Comparison of ENCODE assay signal across 21 mouse cellular contexts in genomic region chr15:80147090-80147489, GRCm38 (mm10). TPM values are rescaled to one million over a fixed set of nuclear protein-coding genes. Genes with fewer than 3 reads are reported as not detected.
DNase-seq lines count a peak whose midpoint lies in the region; ATAC-seq and TF ChIP-seq lines count a peak whose summit lies in the region.
"Had no signal": no experiment of that assay in that cellular context is flagged by ENCODE, and none has a peak within 500 bp of the region (broad histone marks: within the 10 kb centered on the region; RNA-seq: fewer than 3 reads in every experiment).

No protein-coding gene starts in this region.

- no peaks in the 10 kb centered on the region for H3K9me3 ChIP-seq in limb, embryonic 13.5 days
- no peaks in the 10 kb centered on the region for H3K9me3 ChIP-seq in limb, embryonic 10.5 days (replicated peaks)
- no peaks in the 10 kb centered on the region for H3K9me3 ChIP-seq in midbrain, embryonic 13.5 days
- H3K9me3 ChIP-seq in midbrain, embryonic 14.5 days (ENCODE audit: control insufficient read depth, low read length): no peaks in the 10 kb centered on the region
- H3K9me3 ChIP-seq: embryonic facial prominence, embryonic 12.5 days; forebrain, embryonic 15.5 days; G1E; heart, embryonic 13.5 days; hindbrain, embryonic 15.5 days had no signal

- no peak overlapping the region for H3K4me3 ChIP-seq in gastrocnemius, adult 2 months
- H3K4me3 ChIP-seq in limb, embryonic 13.5 days: no peak overlapping the region
- no peak overlapping the region for H3K4me3 ChIP-seq in limb, embryonic 10.5 days
- H3K4me3 ChIP-seq in midbrain, embryonic 13.5 days (replicated peaks): no peak overlapping the region
- no peak overlapping the region for H3K4me3 ChIP-seq in midbrain, embryonic 14.5 days (replicated peaks; ENCODE audit: low read depth, low read length)
- H3K4me3 ChIP-seq: embryonic facial prominence, embryonic 12.5 days; forebrain, embryonic 15.5 days; heart, adult 2 months; heart, embryonic 13.5 days; hindbrain, embryonic 15.5 days had no signal

- no peak for DNase-seq in gastrocnemius, adult 2 months
- DNase-seq in gastrocnemius, adult 18-20 months (ENCODE audit: low spot score): no peak
- DNase-seq in limb, embryonic 10.5 days (ENCODE audit: low spot score): no peak
- DNase-seq in midbrain, embryonic 14.5 days: no peak
- DNase-seq in c-Kit-positive CD71-positive TER-119-positive erythroid progenitor cells, embryonic 14.5 days (ENCODE audit: low spot score): no peak
- DNase-seq: adrenal gland, adult 8-10 months; adrenal gland, postnatal 36 days; B cell, adult 2 months; cerebellum, adult 11-12 months; cerebellum, adult 9-10 months; cerebellum, postnatal 25 days; gastrocnemius, postnatal 14 days; heart, adult 2 months had no signal

- WGBS in limb, embryonic 13.5 days: 91% methylated on average over 14 of the region's 14 CpGs
- 95% methylated on average over 14 of the region's 14 CpGs for WGBS in limb, embryonic 10.5 days
- WGBS in midbrain, embryonic 13.5 days: 72% methylated on average over 14 of the region's 14 CpGs
- 66% methylated on average over 14 of the region's 14 CpGs for WGBS in midbrain, embryonic 14.5 days

- TF ChIP-seq CTCF in gastrocnemius, adult 2 months (IDR thresholded peaks at IDR 0.05): no peak

- no peak overlapping the region for H3K4me2 ChIP-seq in limb, embryonic 13.5 days (replicated peaks)
- H3K4me2 ChIP-seq in midbrain, embryonic 13.5 days (replicated peaks): no peak overlapping the region
- no peak overlapping the region for H3K4me2 ChIP-seq in midbrain, embryonic 14.5 days (ENCODE audit: low read length)
- H3K4me2 ChIP-seq: embryonic facial prominence, embryonic 12.5 days; forebrain, embryonic 15.5 days; heart, embryonic 13.5 days; hindbrain, embryonic 15.5 days had no signal

- H3K27ac ChIP-seq in gastrocnemius, adult 2 months: peak overlapping the region; percentile 62; the same call in 1 of the 2 replicates
- H3K27ac ChIP-seq in limb, embryonic 13.5 days: no peak overlapping the region
- H3K27ac ChIP-seq in limb, embryonic 10.5 days: no peak overlapping the region
- H3K27ac ChIP-seq in midbrain, embryonic 13.5 days: 0 out of 2 replicates have a peak overlapping the region, but pooled peaks have one; percentile 19
- no peak overlapping the region for H3K27ac ChIP-seq in midbrain, embryonic 14.5 days (replicated peaks; ENCODE audit: low read depth, low read length)
- H3K27ac ChIP-seq: embryonic facial prominence, embryonic 12.5 days; forebrain, embryonic 15.5 days; heart, adult 2 months; heart, embryonic 13.5 days; hindbrain, embryonic 15.5 days had no signal

- peaks cover 73% of the 10 kb centered on the region for H3K36me3 ChIP-seq in limb, embryonic 13.5 days
- peaks cover 73% of the 10 kb centered on the region for H3K36me3 ChIP-seq in limb, embryonic 10.5 days
- peaks cover 50% of the 10 kb centered on the region for H3K36me3 ChIP-seq in midbrain, embryonic 13.5 days
- peaks cover 46% of the 10 kb centered on the region for H3K36me3 ChIP-seq in midbrain, embryonic 14.5 days (ENCODE audit: control insufficient read depth, insufficient read depth, low read length)

- no peak for ATAC-seq in limb, embryonic 13.5 days (ENCODE audit: low FRiP score, low read depth)
- ATAC-seq in midbrain, embryonic 13.5 days: no peak
- no peak for ATAC-seq in midbrain, embryonic 14.5 days (ENCODE audit: low FRiP score, low TSS enrichment)
- ATAC-seq: CD4-positive, CD25-positive, alpha-beta regulatory T cell, adult 4 months; forebrain, embryonic 15.5 days had no signal

- peak overlapping the region; percentile 19; the same call in 1 of the 2 replicates for H3K9ac ChIP-seq in limb, embryonic 13.5 days
- 0 out of 2 replicates have a peak overlapping the region, but pooled peaks have one; percentile 6 for H3K9ac ChIP-seq in midbrain, embryonic 13.5 days (replicated peaks)
- H3K9ac ChIP-seq in midbrain, embryonic 14.5 days (replicated peaks; ENCODE audit: low read length): no peak overlapping the region
- H3K9ac ChIP-seq: embryonic facial prominence, embryonic 12.5 days; forebrain, embryonic 15.5 days; heart, embryonic 13.5 days; hindbrain, embryonic 15.5 days had no signal

- no peaks in the 10 kb centered on the region for H3K27me3 ChIP-seq in limb, embryonic 13.5 days
- no peaks in the 10 kb centered on the region for H3K27me3 ChIP-seq in limb, embryonic 10.5 days (ENCODE audit: low read depth, poor library complexity, severe bottlenecking)
- no peaks in the 10 kb centered on the region for H3K27me3 ChIP-seq in midbrain, embryonic 13.5 days
- no peaks in the 10 kb centered on the region for H3K27me3 ChIP-seq in midbrain, embryonic 14.5 days (ENCODE audit: control insufficient read depth, insufficient read depth, low read length)
- H3K27me3 ChIP-seq: embryonic facial prominence, embryonic 12.5 days; forebrain, embryonic 15.5 days; heart, embryonic 13.5 days; hindbrain, embryonic 15.5 days had no signal

- intact Hi-C loops in gastrocnemius, adult 2 months (cut with DNase I): no loop called here

- peaks cover 15% of the 10 kb centered on the region for H3K4me1 ChIP-seq in limb, embryonic 13.5 days
- peaks cover 3% of the 10 kb centered on the region; the same call in 1 of the 2 replicates for H3K4me1 ChIP-seq in limb, embryonic 10.5 days
- H3K4me1 ChIP-seq in midbrain, embryonic 13.5 days (replicated peaks): peaks cover 16% of the 10 kb centered on the region
- no peaks in the 10 kb centered on the region for H3K4me1 ChIP-seq in midbrain, embryonic 14.5 days (ENCODE audit: control insufficient read depth, insufficient read depth, low read length)
- H3K4me1 ChIP-seq: forebrain, embryonic 15.5 days; hindbrain, embryonic 15.5 days had no signal

RNA-seq across cellular contexts. Expression of gene Tab1, which starts 14.2 kb away (rescaled TPM):
- 10 to 100 TPM; 13.0 to 16.1 TPM for total RNA-seq in gastrocnemius, adult 2 months (2021)
- total RNA-seq in gastrocnemius, adult 18-20 months (2021): 10 to 100 TPM; 11.0 to 12.5 TPM
- polyA plus RNA-seq in limb, embryonic 13.5 days (2015; fragmentation: Nextera tagmentation; extraction: Ambion mirVana): 45.6 and 45.8 TPM in 2 replicates
- 41.8 and 52.4 TPM in 2 replicates for polyA plus RNA-seq in limb, embryonic 10.5 days (2016; fragmentation: Nextera tagmentation; extraction: Ambion mirVana)
- 41.1 and 43.0 TPM in 2 replicates for polyA plus RNA-seq in midbrain, embryonic 13.5 days (2015; fragmentation: Nextera tagmentation; extraction: Ambion mirVana)
- polyA plus RNA-seq in midbrain, embryonic 14.5 days (2014; fragmentation: Nextera tagmentation; extraction: Ambion mirVana): 37.9 and 42.5 TPM in 2 replicates

RNA-seq across cellular contexts. Expression of gene Mgat3, which starts 26.4 kb away (rescaled TPM):
- total RNA-seq in gastrocnemius, adult 2 months (2021): under 1 TPM; 0.61 to 0.78 TPM
- total RNA-seq in gastrocnemius, adult 18-20 months (2021): 1 to 10 TPM in 1 of 2 experiments, under 1 TPM in 1; 0.43 to 1.2 TPM
- 6.0 and 6.1 TPM in 2 replicates for polyA plus RNA-seq in limb, embryonic 13.5 days (2015; fragmentation: Nextera tagmentation; extraction: Ambion mirVana)
- polyA plus RNA-seq in limb, embryonic 10.5 days (2016; fragmentation: Nextera tagmentation; extraction: Ambion mirVana): 4.0 and 5.3 TPM in 2 replicates
- 11.4 and 12.3 TPM in 2 replicates for polyA plus RNA-seq in midbrain, embryonic 13.5 days (2015; fragmentation: Nextera tagmentation; extraction: Ambion mirVana)
- polyA plus RNA-seq in midbrain, embryonic 14.5 days (2014; fragmentation: Nextera tagmentation; extraction: Ambion mirVana): 19.9 and 20.5 TPM in 2 replicates
- total RNA-seq: G1E had no signal
- polyA plus RNA-seq: G1E had no signal

RNA-seq across cellular contexts. Expression of gene Rpl3, which starts 55.4 kb away (rescaled TPM):
- 10 to 100 TPM; 38.6 to 51.4 TPM for total RNA-seq in gastrocnemius, adult 2 months (2021)
- 10 to 100 TPM; 37.2 to 48.3 TPM for total RNA-seq in gastrocnemius, adult 18-20 months (2021)
- polyA plus RNA-seq in limb, embryonic 13.5 days (2015; fragmentation: Nextera tagmentation; extraction: Ambion mirVana): 1,057 and 1,068 TPM in 2 replicates
- polyA plus RNA-seq in limb, embryonic 10.5 days (2016; fragmentation: Nextera tagmentation; extraction: Ambion mirVana): 1,077 and 1,189 TPM in 2 replicates
- polyA plus RNA-seq in midbrain, embryonic 13.5 days (2015; fragmentation: Nextera tagmentation; extraction: Ambion mirVana): 608 and 612 TPM in 2 replicates
- polyA plus RNA-seq in midbrain, embryonic 14.5 days (2014; fragmentation: Nextera tagmentation; extraction: Ambion mirVana): 681 and 724 TPM in 2 replicates

RNA-seq across cellular contexts. Expression of gene Syngr1, which starts 56.0 kb away (rescaled TPM):
- total RNA-seq in gastrocnemius, adult 2 months (2021): 10 to 100 TPM; 46.1 to 46.4 TPM
- total RNA-seq in gastrocnemius, adult 18-20 months (2021): 10 to 100 TPM; 54.8 to 60.6 TPM
- polyA plus RNA-seq in limb, embryonic 13.5 days (2015; fragmentation: Nextera tagmentation; extraction: Ambion mirVana): 5.5 and 5.6 TPM in 2 replicates
- polyA plus RNA-seq in limb, embryonic 10.5 days (2016; fragmentation: Nextera tagmentation; extraction: Ambion mirVana): 1.4 and 3.2 TPM in 2 replicates
- polyA plus RNA-seq in midbrain, embryonic 13.5 days (2015; fragmentation: Nextera tagmentation; extraction: Ambion mirVana): 20.6 and 26.2 TPM in 2 replicates
- polyA plus RNA-seq in midbrain, embryonic 14.5 days (2014; fragmentation: Nextera tagmentation; extraction: Ambion mirVana): 26.3 and 39.4 TPM in 2 replicates

Comparison
In these comparisons a context has a peak if more than half of its experiments do, and no peak if none do; other contexts are left out.
1. H3K27ac ChIP-seq: peak in gastrocnemius, adult 2 months (single experiment) and midbrain, embryonic 13.5 days (single experiment); none in limb, embryonic 13.5 days (single experiment), limb, embryonic 10.5 days (single experiment) and midbrain, embryonic 14.5 days (single experiment).